Mouse (Mus musculus): ENCODE measurements at regions not wholly inside any gene's neighbourhood (a gene's known extent, or its start where the extent isn't known, plus 50 kb on each side); places are given as distances from the start of the nearest gene placed in this dataset.

DNA sequence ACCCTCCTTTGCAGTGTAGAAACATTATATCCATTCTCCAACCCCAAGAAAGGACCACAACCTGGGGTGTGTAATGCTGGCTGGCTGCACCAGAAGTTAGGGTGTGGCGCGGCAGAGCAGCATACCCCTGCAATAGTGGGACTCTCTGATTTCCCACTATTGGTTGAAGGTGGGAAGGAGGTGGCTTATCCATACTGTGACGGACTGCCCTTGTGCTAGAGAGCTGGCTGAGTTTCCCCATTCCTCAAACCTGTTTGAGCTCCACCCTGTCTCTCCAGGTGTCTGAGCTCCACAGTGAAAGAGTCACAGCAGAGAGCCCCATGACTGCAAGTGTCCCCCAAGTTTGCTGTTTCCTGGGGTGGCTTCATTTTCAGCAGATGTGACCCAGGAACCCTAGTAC lies 79.6 kb downstream of the Sik1 start:
- ATAC-seq (replicated peaks; ENCODE audit: poor library complexity): no peak

DNA sequence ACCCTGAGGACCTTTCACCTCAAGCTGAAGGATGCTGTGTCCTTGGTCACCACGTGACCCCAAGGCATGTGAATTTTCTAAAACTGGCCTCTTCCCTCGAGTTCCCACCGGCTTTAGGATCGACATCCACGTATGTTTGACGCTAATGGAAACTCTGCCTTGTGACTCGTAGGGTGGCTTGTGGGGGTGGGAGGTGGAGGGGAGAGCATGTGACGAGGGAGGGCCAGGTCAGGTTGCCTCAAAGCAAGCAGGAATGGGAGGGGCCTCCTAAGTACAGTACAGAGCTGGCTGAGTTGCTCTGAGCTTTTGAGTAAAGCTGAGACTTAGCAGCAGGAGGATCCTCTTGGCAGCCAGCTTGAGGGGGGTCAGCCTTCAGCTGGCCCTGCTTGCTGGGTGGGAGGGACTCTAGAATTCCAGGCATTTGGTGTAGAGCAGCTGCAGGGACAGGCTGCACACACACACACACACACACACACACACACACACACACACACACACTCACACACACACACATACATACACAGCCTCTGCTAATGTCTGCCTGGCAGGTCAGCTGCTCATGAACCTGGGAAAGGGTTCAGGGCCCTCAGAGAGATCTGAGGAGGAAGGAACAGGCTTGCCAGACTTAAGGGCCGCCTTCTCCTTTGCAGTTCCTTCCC lies 78.5 kb downstream of the Sik1 start:
- ATAC-seq (replicated peaks; ENCODE audit: poor library complexity): no peak

DNA sequence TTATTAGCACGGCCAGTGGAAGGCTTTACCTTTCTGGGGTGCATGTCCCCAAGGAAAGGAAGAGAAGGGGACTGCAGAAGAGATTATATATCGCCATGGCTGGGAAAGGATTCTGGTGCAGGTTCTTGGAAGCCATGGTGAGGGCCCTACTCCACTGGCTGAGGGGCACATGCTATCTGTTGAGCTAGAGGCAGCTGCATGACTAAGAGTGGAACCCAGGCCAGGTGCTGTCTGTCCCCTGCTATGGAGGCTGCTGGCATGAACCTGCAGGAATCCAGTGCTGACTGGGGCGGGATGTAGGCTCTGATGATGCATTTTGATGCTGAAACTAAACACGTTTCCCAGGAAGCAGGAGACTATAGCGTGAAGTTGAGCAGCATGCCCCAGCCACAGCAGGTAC lies 77.9 kb downstream of the Sik1 start:
- no peak for ATAC-seq (replicated peaks; ENCODE audit: poor library complexity)

DNA sequence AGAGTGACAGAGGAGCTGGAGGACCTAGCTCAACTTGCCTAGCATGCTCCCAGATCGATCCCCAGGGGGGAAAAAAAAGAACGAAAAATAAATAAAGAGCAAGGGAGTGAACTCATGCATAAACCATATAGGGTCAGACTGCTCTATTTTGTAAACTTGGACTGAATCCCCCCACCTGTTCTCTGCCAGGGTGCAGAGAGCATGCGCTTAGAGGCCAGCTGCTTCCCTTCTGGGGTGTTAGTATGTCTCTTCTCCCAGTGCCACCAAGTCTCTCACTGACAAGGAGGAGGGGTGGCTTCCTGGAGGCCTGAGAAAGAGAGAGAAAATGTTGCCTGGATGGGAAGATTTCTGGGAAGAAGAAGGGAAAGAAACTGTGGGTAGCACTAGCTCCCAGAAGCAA lies 76.1 kb downstream of the Sik1 start:
- no peak for ATAC-seq (replicated peaks; ENCODE audit: poor library complexity)

DNA sequence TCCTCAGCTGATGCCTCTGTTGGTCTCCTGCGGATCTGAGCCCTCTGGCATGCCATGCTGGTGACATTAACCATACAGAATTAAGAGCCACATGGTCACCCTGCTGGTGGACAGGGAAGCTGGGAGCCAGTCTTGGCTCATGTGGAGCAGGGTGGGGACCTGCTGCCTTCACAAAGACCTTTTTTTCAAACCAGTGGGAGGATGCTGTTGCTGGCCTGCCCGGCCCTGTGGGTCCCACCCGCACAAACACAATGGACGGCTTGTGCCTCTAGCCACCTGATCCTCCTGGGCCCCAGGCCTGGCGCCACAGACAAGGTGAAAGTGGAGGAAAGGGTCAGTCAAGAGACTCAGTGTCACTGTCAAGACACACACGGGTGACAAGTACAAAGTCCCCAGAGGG lies 73.4 kb downstream of the Sik1 start:
- no peak for ATAC-seq (replicated peaks; ENCODE audit: poor library complexity)

DNA sequence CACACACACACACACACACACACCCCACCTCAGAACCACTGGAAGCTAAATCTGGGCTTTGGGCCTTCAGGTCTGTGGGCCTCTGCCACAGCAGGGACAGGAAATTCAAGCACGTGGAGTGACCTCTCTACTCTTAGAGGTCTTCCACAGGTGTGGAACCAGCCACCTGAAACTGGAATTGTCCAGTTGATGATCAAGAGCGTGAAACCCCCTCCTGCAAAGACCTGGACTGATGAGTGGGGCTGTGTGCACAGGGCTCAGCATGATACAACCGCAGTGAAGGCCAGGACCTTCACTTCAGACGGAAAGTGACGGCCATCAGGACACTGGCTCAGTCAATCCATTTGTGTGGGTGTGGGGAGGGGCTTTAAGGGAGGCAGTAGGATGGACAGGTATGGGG lies 72.5 kb downstream of the Sik1 start:
- ATAC-seq (replicated peaks; ENCODE audit: poor library complexity): no peak

DNA sequence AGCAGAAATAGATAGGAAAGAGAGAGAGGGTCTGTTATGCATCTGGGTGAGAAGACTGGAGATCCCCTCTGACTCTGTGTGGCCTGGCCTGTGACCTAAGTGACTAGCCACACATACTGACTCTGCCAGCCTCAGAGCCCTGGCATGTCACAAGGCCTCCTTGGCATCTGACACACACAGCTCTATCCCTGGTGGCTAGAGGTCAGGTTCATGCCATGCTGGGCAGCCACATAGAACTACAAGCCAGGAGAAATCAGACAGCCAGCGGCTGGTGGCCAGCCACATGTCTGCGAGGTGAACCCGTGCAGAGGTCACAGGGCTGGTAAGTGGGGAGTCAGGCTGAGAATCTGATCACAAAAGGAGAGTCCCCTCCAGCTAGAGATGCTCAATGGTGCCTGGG lies 67.3 kb downstream of the Sik1 start:
- no peak for ATAC-seq (replicated peaks; ENCODE audit: poor library complexity)

DNA sequence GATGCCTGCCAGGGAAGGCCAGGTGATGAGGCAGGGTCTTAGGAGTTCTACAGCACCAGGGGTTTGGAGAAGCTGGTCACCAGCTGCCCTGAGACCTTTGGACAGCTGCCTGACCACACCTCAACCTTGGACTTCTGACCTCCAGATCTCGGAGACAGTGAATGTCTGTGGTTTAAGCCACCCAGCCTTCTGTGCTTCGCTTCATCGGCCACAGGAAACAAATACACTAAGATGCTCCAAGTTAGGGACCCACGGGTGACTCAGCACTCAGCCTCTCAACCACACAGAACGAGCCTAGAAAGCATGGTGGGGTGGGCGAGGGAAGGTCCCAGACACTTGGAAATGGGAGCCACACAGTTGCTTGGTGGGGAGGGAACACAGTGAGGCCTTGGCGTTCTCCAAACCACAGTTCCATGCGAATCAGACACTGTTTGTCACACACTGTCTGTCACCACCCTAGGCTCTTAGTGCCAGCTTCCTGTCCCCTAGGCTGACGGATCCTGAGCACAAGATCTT lies 66.5 kb downstream of the Sik1 start:
- ATAC-seq (replicated peaks; ENCODE audit: poor library complexity): peak; percentile 41

DNA sequence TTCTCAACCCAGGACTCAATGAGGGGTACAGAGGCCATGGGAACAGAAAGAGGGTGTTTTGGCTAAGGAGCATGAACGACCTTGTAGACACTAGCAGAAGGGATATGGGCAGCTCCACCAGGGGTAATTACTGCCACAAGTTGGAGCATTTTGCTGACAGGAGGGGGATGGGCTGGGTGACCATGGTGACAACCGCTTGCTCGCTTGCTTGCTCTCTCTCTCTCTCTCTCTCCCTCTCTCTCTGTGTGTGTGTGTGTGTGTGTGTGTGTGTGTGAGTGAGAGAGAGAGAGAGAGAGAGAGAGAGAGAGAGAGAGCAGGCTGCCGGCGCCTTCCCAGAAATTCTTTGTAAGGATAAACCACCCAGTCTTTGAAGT lies 65.7 kb downstream of the Sik1 start:
- ATAC-seq (replicated peaks; ENCODE audit: poor library complexity): no peak

DNA sequence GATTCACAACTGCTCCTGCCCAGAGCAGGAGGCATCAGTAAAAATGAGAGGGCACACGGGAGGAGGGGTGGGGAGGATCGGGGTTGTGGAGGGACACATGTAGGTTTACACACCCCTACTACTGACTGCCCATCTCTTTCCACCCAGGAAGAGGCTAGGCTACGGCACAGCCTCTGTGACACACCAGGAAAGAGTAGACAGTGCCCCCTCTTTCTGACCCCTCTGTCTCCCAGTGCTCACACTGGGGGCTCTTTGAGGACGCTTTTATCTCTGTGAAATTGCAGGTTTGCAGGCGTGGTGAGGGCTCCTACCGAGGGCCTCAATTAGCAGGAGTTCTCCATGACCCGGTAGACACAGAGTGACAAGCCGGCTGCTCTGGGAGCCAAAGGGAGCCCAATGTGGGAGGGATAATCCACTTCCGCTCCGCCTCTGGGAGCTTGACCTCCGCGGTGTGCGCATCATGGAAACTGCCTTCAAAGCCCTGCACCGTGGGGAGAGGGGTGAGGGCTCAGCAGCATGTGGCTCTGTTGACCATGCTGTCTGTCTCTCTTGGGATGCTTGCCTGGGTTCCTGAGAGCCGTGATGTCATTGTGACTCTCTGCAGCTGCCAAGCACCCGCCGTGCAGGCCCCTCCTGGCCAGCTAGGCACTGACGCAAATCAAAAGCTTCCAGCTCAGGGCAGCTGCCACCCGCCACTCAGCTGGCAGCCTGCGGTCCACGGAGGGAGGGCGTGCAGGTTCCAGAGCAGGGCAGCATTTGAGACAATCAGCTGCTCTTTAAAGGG lies 65.1 kb downstream of the Sik1 start:
- ATAC-seq (replicated peaks; ENCODE audit: poor library complexity): 0 out of 2 replicates have a peak, but pooled peaks have one; percentile 26

DNA sequence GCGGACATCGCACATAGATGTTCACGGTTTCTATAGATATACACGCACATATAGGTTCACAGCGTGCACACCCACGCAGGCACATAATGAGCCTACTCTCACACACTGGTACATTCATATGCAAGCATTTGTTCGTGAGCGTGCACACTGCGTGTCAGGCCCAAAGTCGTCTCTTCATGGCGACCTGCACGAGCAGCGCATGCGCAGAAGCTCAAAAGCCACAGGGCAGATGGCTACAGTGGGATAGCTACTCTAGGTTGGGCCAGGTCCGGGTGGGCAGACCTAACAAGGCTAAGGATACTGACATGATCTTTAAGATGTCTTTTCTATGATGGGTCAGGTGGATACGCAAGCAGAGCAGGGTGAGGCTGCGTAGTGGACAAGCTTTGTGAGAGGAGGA lies 63.9 kb downstream of the Sik1 start:
- ATAC-seq (replicated peaks; ENCODE audit: poor library complexity): no peak

DNA sequence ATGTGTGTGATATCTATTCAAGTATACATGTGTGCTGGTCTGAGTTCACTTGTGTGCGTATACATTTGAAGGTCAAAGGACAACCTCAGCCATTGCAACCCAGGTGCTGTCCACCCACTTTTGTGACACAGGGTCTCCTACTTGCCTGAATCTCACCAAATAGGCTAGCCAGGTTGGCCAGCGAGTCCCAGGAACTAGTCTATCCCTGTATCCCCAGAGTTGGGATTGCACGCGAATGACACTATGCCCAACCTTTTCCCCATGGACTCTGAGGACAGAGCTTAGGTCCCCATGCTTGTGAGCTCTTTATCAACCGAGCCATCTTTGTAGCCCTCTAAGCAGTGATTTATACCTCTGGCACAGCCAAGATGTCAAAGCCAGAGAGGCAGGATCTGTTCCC lies 62.6 kb downstream of the Sik1 start:
- ATAC-seq (replicated peaks; ENCODE audit: poor library complexity): no peak

DNA sequence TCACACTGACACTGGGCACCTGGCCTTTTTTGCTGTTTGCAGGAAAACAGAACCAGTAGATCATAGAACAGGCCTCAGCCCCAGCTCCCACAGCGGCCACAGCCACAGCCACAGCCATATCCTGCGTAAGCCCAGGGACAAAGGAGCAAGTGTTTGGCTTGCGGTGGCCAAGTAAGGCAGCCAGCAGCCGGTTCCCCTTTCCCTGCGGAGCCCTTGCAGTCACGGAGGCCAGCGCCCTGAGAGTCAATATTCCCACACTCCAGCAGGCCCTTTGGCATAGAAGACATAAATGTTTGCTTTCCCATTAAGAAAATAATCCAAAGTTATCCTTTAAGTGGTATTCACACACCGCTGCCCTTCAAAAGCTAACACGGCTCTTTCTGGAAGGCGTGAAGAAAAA lies 62.1 kb downstream of the Sik1 start:
- ATAC-seq (replicated peaks; ENCODE audit: poor library complexity): peak; percentile 77

DNA sequence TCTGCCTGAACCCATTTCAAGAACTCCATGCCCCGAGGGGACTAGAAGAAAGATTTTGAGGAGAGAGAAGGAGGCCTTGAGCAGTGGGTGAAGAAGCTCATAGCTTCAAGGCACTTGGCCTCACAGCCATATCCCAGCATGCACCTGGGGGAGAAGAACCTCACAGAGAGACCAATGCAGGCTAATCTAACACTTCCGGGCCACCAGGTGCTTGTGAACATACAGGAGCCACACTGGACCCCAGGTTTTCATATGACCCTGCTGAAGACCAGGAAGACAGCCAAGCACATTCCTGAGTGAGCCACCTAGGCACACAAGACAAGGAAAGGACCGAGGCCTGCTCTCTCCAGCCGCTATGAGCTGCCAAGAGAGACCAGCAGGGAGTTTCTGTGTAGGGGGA lies 61.6 kb downstream of the Sik1 start:
- ATAC-seq (replicated peaks; ENCODE audit: poor library complexity): no peak
